Mouse (Mus musculus) hindbrain, embryonic 10.5 days (tissue): Measurements from ENCODE around the gene Slc7a5. TPM values are rescaled to one million over a fixed set of nuclear protein-coding genes. Genes with fewer than 3 reads are reported as not detected.

Experiments
- DNase-seq: peaks from one replicate; pipeline ENCODE4 v3.0.0-alpha.2; 2017; ENCODE audit warnings: low spot score
- H3K27ac ChIP-seq: fragments of 300-500 bp; sonication (generic); 2 replicates; pipeline ENCODE4 v1.5.1; 2016; ENCODE audit warnings: mild to moderate bottlenecking, moderate library complexity
- H3K27me3 ChIP-seq: fragments of 300-500 bp; sonication (generic); 2 replicates; pipeline ENCODE4 v1.6.1; 2016; ENCODE audit warnings: mild to moderate bottlenecking; ENCODE audit not compliant: poor library complexity, insufficient read depth, severe bottlenecking
- H3K36me3 ChIP-seq: fragments of 300-500 bp; sonication (generic); 2 replicates; pipeline ENCODE4 v1.6.1; 2016; ENCODE audit warnings: mild to moderate bottlenecking, moderate library complexity
- H3K4me1 ChIP-seq: fragments of 300-500 bp; sonication (generic); replicated peaks from 2 replicates; pipeline ENCODE4 v1.6.1; 2016; ENCODE audit warnings: mild to moderate bottlenecking
- H3K4me3 ChIP-seq: fragments of 300-500 bp; sonication (generic); 2 replicates; pipeline ENCODE4 v1.5.1; 2016; ENCODE audit warnings: mild to moderate bottlenecking, moderate library complexity
- H3K9me3 ChIP-seq: fragments of 300-500 bp; sonication (generic); 2 replicates; pipeline ENCODE4 v1.6.1; 2016; ENCODE audit warnings: mild to moderate bottlenecking, moderate library complexity
- WGBS: fragments of 180-500 bp; shearing (Covaris S2); methylation state at CpG from one replicate; pipeline ENCODE4 v1.1.7; 2016; 5-methylcytosine and 5-hydroxymethylcytosine counted together
- polyA plus RNA-seq: library from polyadenylated mRNA; unstranded; fragments of >200 nt; fragmentation: Nextera tagmentation; extraction: Ambion mirVana; gene quantifications from 2 replicates; pipeline ENCODE4 v1.2.1, GENCODE M21; 2016

Slc7a5 gene
- polyA plus RNA-seq, 1 experiment from 2014 or later, result 27.2 TPM

GRCm38 (mm10) chr8:121884181-121884580, 23.3 kb downstream of the Slc7a5 start:
- Histone ChIP-seq H3K27ac (no peak overlapping the region), H3K9me3 (no peaks in the 10 kb centered on the region), H3K4me3 (no peak overlapping the region), H3K4me1 (no peaks in the 10 kb centered on the region), H3K27me3 (no peaks in the 10 kb centered on the region), H3K36me3 (peaks cover 89% of the 10 kb centered on the region)
- WGBS, result 86% methylated on average over 3 of the region's 3 CpGs
- DNase-seq, result no peak

GRCm38 (mm10) chr8:121881921-121882320, 25.6 kb downstream of the Slc7a5 start:
- 85% methylated on average over 5 of the region's 5 CpGs for WGBS
- H3K4me3 ChIP-seq, result no peak overlapping the region
- no peaks in the 10 kb centered on the region for H3K27me3 ChIP-seq
- H3K4me1 ChIP-seq, result 0 out of 2 replicates have a peak, but pooled peaks cover 6% of the 10 kb centered on the region
- DNase-seq, result no peak
- no peak overlapping the region; the same call in 1 of the 2 replicates for H3K27ac ChIP-seq
- H3K9me3 ChIP-seq, result no peaks in the 10 kb centered on the region
- H3K36me3 ChIP-seq, result peaks cover 68% of the 10 kb centered on the region

DNA sequence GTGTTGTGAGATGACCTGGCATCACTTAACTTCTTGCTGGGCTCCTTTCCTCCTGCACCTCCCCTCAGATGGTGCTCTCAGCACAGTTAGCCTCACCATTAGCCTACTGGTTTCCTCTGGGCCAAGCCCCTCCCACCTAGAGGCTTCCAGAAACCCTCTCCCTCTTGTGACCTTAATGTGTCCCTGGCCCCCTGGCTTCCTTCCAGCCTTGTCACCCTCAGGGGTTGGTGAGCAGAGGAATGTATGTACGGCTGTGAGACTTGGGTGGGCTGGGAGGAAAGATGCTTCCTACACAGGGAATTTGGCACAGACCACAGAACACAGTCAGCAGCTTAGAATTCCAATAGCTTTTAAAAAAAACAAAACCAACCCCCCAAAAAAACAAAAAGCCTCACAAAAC, 26.7 kb downstream of the Slc7a5 start:
- no peaks in the 10 kb centered on the region for H3K9me3 ChIP-seq
- no peak overlapping the region for H3K27ac ChIP-seq
- no peak for DNase-seq
- WGBS, result 69% methylated on average over 1 of the region's 1 CpGs
- H3K36me3 ChIP-seq, result peaks cover 57% of the 10 kb centered on the region
- H3K4me1 ChIP-seq, result 0 out of 2 replicates have a peak, but pooled peaks cover 6% of the 10 kb centered on the region
- no peaks in the 10 kb centered on the region for H3K27me3 ChIP-seq
- no peak overlapping the region for H3K4me3 ChIP-seq

- Histone ChIP-seq H3K27me3 (no peaks in the 10 kb centered on the region), H3K9me3 (no peaks in the 10 kb centered on the region), H3K4me3 (no peak overlapping the region), H3K27ac (no peak overlapping the region), H3K4me1 (0 out of 2 replicates have a peak, but pooled peaks cover 6% of the 10 kb centered on the region), H3K36me3 (peaks cover 46% of the 10 kb centered on the region)
- 86% methylated on average over 3 of the region's 3 CpGs for WGBS
- DNase-seq, result no peak
Observed at GRCm38 (mm10) chr8:121879712-121880111, 27.8 kb downstream of the Slc7a5 start.

DNA sequence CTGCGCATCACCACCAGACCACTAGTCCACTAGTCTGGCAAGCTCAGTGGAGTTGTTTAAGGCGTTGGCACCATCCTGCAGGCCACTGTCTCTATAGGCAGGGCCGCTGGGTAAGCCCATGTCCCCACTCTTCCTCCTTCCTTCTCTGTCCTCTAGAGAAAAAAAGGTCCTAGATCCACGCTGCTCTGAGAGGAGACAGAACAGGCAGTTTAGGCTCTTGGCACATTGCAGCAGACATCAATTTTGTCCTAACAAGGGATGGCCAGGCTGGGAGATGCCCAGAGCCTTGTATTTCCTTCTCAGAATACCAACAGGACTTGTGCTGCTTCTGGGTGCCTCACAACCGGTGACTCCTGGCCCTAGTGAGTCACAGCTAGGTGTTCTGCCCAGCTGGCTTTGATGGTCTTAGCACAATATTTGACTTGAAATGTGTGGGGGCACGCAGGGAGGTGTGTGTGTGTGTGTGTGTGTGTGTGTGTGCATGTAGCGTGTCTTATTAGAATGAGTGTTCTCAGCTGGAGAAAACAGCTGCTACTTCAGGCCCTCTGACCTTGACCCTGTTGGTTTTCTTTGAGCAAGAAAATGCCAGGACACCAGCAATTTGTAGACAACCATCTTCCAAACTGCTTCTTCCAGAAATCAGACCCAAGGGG, 29.5 kb downstream of the Slc7a5 start:
- WGBS, result 89% methylated on average over 7 of the region's 7 CpGs

GRCm38 (mm10) chr8:121877212-121877611, 30.3 kb downstream of the Slc7a5 start:
- WGBS, result 81% methylated on average over 5 of the region's 5 CpGs
- Histone ChIP-seq H3K9me3 (no peaks in the 10 kb centered on the region), H3K27me3 (0 out of 2 replicates have a peak, but pooled peaks cover 6% of the 10 kb centered on the region)

More for the DNA sequence above, 29.5 kb downstream of the Slc7a5 start:
- Histone ChIP-seq H3K27ac (no peak overlapping the region), H3K4me3 (no peak overlapping the region), H3K4me1 (0 out of 2 replicates have a peak, but pooled peaks cover 12% of the 10 kb centered on the region), H3K27me3 (no peaks in the 10 kb centered on the region), H3K36me3 (peaks cover 29% of the 10 kb centered on the region), H3K9me3 (no peaks in the 10 kb centered on the region)
- DNase-seq, result no peak

DNA sequence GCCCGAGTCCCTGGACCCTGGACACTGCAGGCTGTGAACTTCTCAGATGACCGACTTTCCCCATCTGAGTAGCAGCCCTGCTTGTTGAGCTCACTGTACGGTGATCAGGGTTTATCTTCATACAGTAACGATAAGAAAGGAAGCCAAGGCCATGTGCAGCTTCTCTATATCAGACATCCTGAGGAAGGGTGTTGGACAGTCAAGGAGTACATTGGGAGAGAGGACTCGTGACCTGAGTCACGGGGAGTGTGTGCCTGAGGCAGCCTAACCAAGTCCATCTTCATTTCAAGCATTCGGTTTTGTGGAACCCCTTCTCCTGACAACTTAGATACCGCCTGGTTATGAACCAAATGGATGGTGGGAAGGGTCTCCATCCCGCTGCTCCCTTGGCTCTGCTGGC, 32.0 kb downstream of the Slc7a5 start:
- Histone ChIP-seq H3K9me3 (no peaks in the 10 kb centered on the region), H3K27me3 (peaks cover 13% of the 10 kb centered on the region; the same call in 1 of the 2 replicates), H3K36me3 (0 out of 2 replicates have a peak, but pooled peaks cover 5% of the 10 kb centered on the region), H3K4me3 (no peak overlapping the region), H3K27ac (no peak overlapping the region), H3K4me1 (peaks cover 22% of the 10 kb centered on the region)
- no peak for DNase-seq
- WGBS, result 86% methylated on average over 9 of the region's 9 CpGs

More at GRCm38 (mm10) chr8:121877212-121877611, 30.3 kb downstream of the Slc7a5 start:
- peaks cover 21% of the 10 kb centered on the region for H3K36me3 ChIP-seq
- peaks cover 17% of the 10 kb centered on the region for H3K4me1 ChIP-seq
- H3K4me3 ChIP-seq, result no peak overlapping the region
- DNase-seq, result no peak
- H3K27ac ChIP-seq, result no peak overlapping the region

DNA sequence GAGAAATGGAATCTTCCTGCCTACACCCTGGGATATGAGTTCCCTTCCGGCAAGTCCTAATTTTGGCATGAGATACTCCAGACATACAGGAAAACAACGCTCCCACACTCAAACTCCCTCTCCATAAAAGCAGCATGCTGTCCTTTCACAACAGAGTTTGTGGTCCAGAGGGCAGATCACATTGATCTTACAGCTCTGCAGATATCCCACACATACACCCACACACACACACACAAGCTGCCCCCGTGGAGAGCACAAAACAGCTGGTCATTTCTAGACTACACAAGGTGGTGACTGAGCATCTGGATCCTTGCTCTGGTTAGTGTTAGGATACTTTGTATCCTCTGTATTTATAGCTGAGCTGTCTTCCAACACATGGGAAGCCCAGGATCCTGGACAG, 32.4 kb downstream of the Slc7a5 start:
- Histone ChIP-seq H3K4me3 (no peak overlapping the region), H3K9me3 (no peaks in the 10 kb centered on the region), H3K27me3 (peaks cover 13% of the 10 kb centered on the region; the same call in 1 of the 2 replicates), H3K27ac (no peak overlapping the region), H3K4me1 (peaks cover 22% of the 10 kb centered on the region), H3K36me3 (0 out of 2 replicates have a peak, but pooled peaks cover 1% of the 10 kb centered on the region)
- no peak for DNase-seq
- WGBS, result 85% methylated on average over 3 of the region's 3 CpGs

DNA sequence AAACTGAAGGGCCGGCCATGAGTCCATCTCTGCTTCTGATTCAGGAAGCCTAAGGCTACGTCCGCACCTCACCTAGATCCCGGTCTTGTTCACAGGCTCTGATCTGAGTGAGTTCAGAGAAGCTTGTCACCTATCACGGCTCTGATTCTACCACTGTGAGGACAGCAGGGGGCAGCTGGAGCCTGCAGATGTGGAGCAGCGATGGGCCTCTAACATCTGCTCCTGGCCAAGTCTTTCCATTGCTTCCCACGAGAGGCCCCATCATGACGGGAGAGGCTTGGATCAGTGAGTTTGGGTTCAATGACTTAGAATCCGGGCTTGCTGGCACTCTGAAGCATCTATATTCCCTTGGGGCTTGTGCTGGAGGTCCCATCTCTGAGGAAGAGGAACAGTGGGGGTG, 33.5 kb downstream of the Slc7a5 start:
- WGBS, result 74% methylated on average over 9 of the region's 9 CpGs
- peaks cover 22% of the 10 kb centered on the region for H3K4me1 ChIP-seq
- peak; percentile 38 for DNase-seq
- H3K9me3 ChIP-seq, result no peaks in the 10 kb centered on the region
- no peaks in the 10 kb centered on the region for H3K36me3 ChIP-seq
- H3K27ac ChIP-seq, result no peak overlapping the region
- no peak overlapping the region for H3K4me3 ChIP-seq
- peaks cover 13% of the 10 kb centered on the region; the same call in 1 of the 2 replicates for H3K27me3 ChIP-seq

- Histone ChIP-seq H3K27ac (no peak overlapping the region), H3K4me1 (peaks cover 23% of the 10 kb centered on the region), H3K27me3 (peaks cover 13% of the 10 kb centered on the region; the same call in 1 of the 2 replicates), H3K9me3 (no peaks in the 10 kb centered on the region), H3K4me3 (no peak overlapping the region), H3K36me3 (no peaks in the 10 kb centered on the region)
- no peak for DNase-seq
- 46% methylated on average over 10 of the region's 10 CpGs for WGBS
Observed at GRCm38 (mm10) chr8:121871833-121872440, 35.6 kb downstream of the Slc7a5 start.

- Histone ChIP-seq H3K4me1 (peaks cover 23% of the 10 kb centered on the region), H3K27me3 (peaks cover 13% of the 10 kb centered on the region; the same call in 1 of the 2 replicates), H3K9me3 (no peaks in the 10 kb centered on the region), H3K4me3 (no peak overlapping the region), H3K27ac (no peak overlapping the region), H3K36me3 (no peaks in the 10 kb centered on the region)
- WGBS, result 91% methylated on average over 2 of the region's 2 CpGs
- DNase-seq, result no peak
Observed at GRCm38 (mm10) chr8:121870190-121870589, 37.3 kb downstream of the Slc7a5 start.

GRCm38 (mm10) chr8:121868896-121869295, 38.6 kb downstream of the Slc7a5 start:
- no peak overlapping the region for H3K4me3 ChIP-seq
- H3K27me3 ChIP-seq, result peaks cover 13% of the 10 kb centered on the region; the same call in 1 of the 2 replicates
- H3K36me3 ChIP-seq, result no peaks in the 10 kb centered on the region
- 90% methylated on average over 7 of the region's 7 CpGs for WGBS
- no peak overlapping the region for H3K27ac ChIP-seq
- H3K9me3 ChIP-seq, result no peaks in the 10 kb centered on the region
- H3K4me1 ChIP-seq, result peaks cover 18% of the 10 kb centered on the region
- no peak for DNase-seq

DNA sequence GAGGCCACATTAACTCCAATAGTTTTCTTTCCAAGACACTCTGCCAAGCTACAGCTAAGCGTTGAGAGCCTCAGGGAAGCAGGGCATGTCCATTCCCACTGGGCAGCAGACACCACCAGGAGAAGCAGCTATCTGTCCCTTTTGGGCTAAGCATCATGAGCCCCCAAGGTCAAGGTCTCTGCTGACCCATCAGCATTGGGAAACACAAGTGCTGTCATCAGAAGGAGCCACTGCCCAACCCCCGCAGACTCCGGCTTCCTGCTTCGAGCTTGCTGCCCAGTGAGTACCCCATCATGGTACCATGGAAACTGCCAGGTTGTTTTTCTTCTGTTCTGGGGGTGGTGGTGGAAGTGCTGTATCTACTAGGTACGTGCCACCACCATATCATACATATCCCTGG, 39.3 kb downstream of the Slc7a5 start:
- Histone ChIP-seq H3K9me3 (no peaks in the 10 kb centered on the region), H3K27me3 (peaks cover 13% of the 10 kb centered on the region; the same call in 1 of the 2 replicates), H3K4me1 (peaks cover 18% of the 10 kb centered on the region), H3K36me3 (no peaks in the 10 kb centered on the region), H3K4me3 (no peak overlapping the region), H3K27ac (no peak overlapping the region)
- 92% methylated on average over 5 of the region's 5 CpGs for WGBS
- DNase-seq, result no peak
